Mouse (Mus musculus): ENCODE data around the gene Dennd6a. TPM values are rescaled to one million over a fixed set of nuclear protein-coding genes. Genes with fewer than 3 reads are reported as not detected.

The Dennd6a gene
- polyA plus RNA-seq, 1 experiment = 8.8 TPM

DNA sequence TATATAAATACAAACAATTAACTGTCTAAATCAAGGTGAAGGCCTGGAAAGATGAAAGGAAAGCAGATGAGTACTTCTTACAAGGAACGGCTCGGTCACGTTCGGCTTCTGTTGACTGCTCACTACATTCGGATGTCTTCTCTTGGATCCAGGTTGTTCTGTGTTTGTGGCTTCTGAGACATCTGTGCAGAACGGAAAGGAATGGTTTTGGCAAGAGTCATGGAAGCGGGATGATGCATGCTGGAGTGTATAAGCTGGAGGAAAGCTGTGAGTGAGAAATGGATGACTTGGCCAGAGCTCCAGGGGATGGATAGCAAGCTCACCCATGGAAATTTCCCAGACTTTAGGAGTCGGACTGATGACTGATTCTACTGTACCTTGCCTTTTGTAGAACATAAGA is 22.9 kb upstream of the Dennd6a start:
- WGBS = 97% methylated on average over 8 of the region's 8 CpGs
- H3K27me3 ChIP-seq (ENCODE audit: control insufficient read depth, insufficient read depth, low read length) = no peaks in the 10 kb centered on the region
- H3K36me3 ChIP-seq (ENCODE audit: control insufficient read depth, insufficient read depth, low read length) = no peaks in the 10 kb centered on the region
- no peaks in the 10 kb centered on the region for H3K4me1 ChIP-seq (ENCODE audit: control insufficient read depth, insufficient read depth, insufficient read length)
- no peak overlapping the region for H3K27ac ChIP-seq (ENCODE audit: insufficient read depth, low read length)
- no peak for TF ChIP-seq CTCF (IDR thresholded peaks at IDR 0.05; ENCODE audit: extremely low read depth, insufficient read depth, insufficient read length, insufficient replicate concordance)
- TF ChIP-seq POLR2A (IDR thresholded peaks at IDR 0.05; ENCODE audit: low read depth, low read length) = no peak
- no peak for DNase-seq (ENCODE audit: low read depth in 1 of 2, low spot score in 2 of 2)
- no peak overlapping the region for H3K4me3 ChIP-seq (ENCODE audit: extremely low read depth, insufficient read depth, insufficient read length)

DNA sequence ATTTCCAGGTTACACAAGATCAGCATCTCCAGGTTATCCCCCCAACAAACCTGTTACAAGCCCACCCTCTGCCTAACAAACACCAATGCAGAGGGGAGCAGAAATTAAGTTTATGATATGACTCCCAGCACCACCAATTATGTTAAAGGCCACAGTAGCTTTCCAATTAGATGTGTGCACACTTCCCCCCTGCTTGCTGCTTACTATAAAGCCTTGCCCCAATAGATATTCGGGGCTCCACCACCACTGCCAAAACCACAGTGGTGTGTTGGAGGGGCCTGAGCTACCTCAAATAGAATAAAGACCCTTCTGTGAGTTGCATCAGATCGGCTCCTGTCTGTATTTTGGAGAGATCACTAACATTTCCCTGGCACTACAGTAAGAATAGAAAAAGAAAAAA is 21.2 kb upstream of the Dennd6a start:
- DNase-seq (ENCODE audit: low read depth in 1 of 2, low spot score in 2 of 2) = no peak
- Histone ChIP-seq H3K4me1 (ENCODE audit: control insufficient read depth, insufficient read depth, insufficient read length) (no peaks in the 10 kb centered on the region), H3K4me3 (ENCODE audit: extremely low read depth, insufficient read depth, insufficient read length) (no peak overlapping the region), H3K27me3 (ENCODE audit: control insufficient read depth, insufficient read depth, low read length) (no peaks in the 10 kb centered on the region), H3K36me3 (ENCODE audit: control insufficient read depth, insufficient read depth, low read length) (no peaks in the 10 kb centered on the region), H3K27ac (ENCODE audit: insufficient read depth, low read length) (no peak overlapping the region)
- WGBS = 66% methylated on average over 2 of the region's 2 CpGs
- TF ChIP-seq CTCF (IDR thresholded peaks at IDR 0.05; ENCODE audit: extremely low read depth, insufficient read depth, insufficient read length, insufficient replicate concordance) (no peak), POLR2A (IDR thresholded peaks at IDR 0.05; ENCODE audit: low read depth, low read length) (no peak)

DNA sequence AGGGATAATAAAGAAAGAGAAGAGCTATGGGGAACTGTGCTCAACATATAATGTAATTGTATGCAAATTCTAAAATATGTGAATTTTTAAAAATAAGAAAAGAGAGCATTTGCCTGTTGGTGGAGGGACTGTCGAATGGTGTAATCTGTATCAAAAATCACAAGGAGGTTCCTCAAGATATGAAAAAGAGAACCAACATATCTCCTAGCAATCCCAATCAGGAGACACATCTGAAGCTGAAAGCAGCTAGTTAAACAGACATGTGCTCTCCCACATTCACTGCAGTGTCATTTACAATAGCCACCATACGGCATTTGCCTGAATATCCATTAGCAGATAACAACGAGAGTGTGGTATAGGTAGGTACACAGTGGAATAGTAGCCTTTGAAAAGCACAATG is 20.8 kb upstream of the Dennd6a start:
- TF ChIP-seq CTCF (IDR thresholded peaks at IDR 0.05; ENCODE audit: extremely low read depth, insufficient read depth, insufficient read length, insufficient replicate concordance) (no peak), POLR2A (IDR thresholded peaks at IDR 0.05; ENCODE audit: low read depth, low read length) (no peak)
- no peaks in the 10 kb centered on the region for H3K27me3 ChIP-seq (ENCODE audit: control insufficient read depth, insufficient read depth, low read length)
- no peak for DNase-seq (ENCODE audit: low read depth in 1 of 2, low spot score in 2 of 2)
- no peaks in the 10 kb centered on the region for H3K4me1 ChIP-seq (ENCODE audit: control insufficient read depth, insufficient read depth, insufficient read length)
- no peaks in the 10 kb centered on the region for H3K36me3 ChIP-seq (ENCODE audit: control insufficient read depth, insufficient read depth, low read length)
- 71% methylated on average over 3 of the region's 3 CpGs for WGBS
- no peak overlapping the region for H3K4me3 ChIP-seq (ENCODE audit: extremely low read depth, insufficient read depth, insufficient read length)
- no peak overlapping the region for H3K27ac ChIP-seq (ENCODE audit: insufficient read depth, low read length)

DNA sequence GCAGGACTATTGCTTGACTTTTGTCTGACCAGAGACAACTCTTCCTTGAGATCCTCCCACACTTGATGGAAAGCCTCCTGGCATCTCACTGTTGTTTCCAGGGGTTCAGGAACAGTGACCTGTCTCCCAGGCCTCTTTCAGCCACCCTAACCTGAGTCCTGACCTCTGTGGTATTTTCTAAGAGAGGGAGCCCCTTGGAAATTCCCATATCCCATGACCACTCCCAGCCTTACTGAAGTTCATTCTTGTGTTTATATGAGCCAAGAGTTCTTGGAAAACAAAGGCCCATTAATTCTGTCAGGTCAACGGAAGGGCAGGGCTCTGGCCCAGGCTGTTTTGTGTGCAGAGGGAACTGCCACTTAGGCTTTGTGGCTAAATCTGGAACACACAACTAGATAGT is 16.1 kb upstream of the Dennd6a start:
- TF ChIP-seq POLR2A (IDR thresholded peaks at IDR 0.05; ENCODE audit: low read depth, low read length) = no peak
- no peak for TF ChIP-seq CTCF (IDR thresholded peaks at IDR 0.05; ENCODE audit: extremely low read depth, insufficient read depth, insufficient read length, insufficient replicate concordance)
- WGBS = 94% methylated on average over 1 of the region's 1 CpGs
- Histone ChIP-seq H3K4me1 (ENCODE audit: control insufficient read depth, insufficient read depth, insufficient read length) (0 out of 2 replicates have a peak, but pooled peaks cover 2% of the 10 kb centered on the region), H3K4me3 (ENCODE audit: extremely low read depth, insufficient read depth, insufficient read length) (no peak overlapping the region), H3K36me3 (ENCODE audit: control insufficient read depth, insufficient read depth, low read length) (no peaks in the 10 kb centered on the region), H3K27ac (ENCODE audit: insufficient read depth, low read length) (no peak overlapping the region), H3K27me3 (ENCODE audit: control insufficient read depth, insufficient read depth, low read length) (no peaks in the 10 kb centered on the region)
- no peak for DNase-seq (ENCODE audit: low read depth in 1 of 2, low spot score in 2 of 2)

DNA sequence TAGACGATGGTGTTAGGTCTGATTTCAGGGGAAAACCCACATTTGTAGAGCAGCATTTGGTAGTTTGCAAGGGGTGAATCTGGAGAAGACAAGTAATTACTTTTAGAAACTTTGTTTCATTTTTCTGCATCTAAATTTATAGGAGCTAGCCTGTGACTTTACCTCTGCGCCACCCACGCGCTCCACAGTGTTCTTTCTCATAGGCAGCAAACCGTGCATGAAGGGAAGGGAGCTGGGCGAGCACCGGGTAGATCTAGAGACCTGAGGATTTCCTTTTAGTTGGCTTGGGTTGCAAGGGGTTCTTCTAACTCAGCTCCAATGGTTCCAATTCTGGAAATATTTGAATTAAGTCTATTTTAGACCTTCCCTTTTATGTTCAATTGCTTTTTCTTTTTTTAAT is 15.1 kb upstream of the Dennd6a start:
- no peak overlapping the region for H3K27ac ChIP-seq (ENCODE audit: insufficient read depth, low read length)
- TF ChIP-seq POLR2A (IDR thresholded peaks at IDR 0.05; ENCODE audit: low read depth, low read length) = no peak
- no peak for TF ChIP-seq CTCF (IDR thresholded peaks at IDR 0.05; ENCODE audit: extremely low read depth, insufficient read depth, insufficient read length, insufficient replicate concordance)
- no peak overlapping the region for H3K4me3 ChIP-seq (ENCODE audit: extremely low read depth, insufficient read depth, insufficient read length)
- no peaks in the 10 kb centered on the region for H3K27me3 ChIP-seq (ENCODE audit: control insufficient read depth, insufficient read depth, low read length)
- 84% methylated on average over 7 of the region's 7 CpGs for WGBS
- 0 out of 2 replicates have a peak, but pooled peaks cover 2% of the 10 kb centered on the region for H3K4me1 ChIP-seq (ENCODE audit: control insufficient read depth, insufficient read depth, insufficient read length)
- no peaks in the 10 kb centered on the region for H3K36me3 ChIP-seq (ENCODE audit: control insufficient read depth, insufficient read depth, low read length)
- no peak for DNase-seq (ENCODE audit: low read depth in 1 of 2, low spot score in 2 of 2)

DNA sequence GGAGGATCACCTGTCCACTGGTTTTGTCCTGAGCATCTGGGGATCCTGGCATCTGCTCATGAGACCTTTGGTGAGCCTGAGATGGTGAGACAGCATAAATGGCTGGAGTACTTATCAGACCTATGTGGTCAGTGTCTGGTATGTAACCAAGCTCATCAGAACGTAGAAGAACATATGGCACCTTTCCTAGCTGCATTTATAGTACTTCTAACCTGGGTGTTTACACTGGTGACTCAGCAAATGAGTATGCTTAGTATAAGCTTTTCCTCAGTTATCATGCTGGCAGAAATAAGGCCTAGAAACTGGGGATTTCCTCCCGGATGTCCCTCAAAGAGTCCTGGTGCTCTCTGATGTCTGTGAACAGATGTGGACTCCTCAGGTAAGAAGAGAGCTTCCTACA is 11.4 kb upstream of the Dennd6a start:
- no peak for TF ChIP-seq CTCF (IDR thresholded peaks at IDR 0.05; ENCODE audit: extremely low read depth, insufficient read depth, insufficient read length, insufficient replicate concordance)
- no peak for TF ChIP-seq POLR2A (IDR thresholded peaks at IDR 0.05; ENCODE audit: low read depth, low read length)
- no peaks in the 10 kb centered on the region for H3K36me3 ChIP-seq (ENCODE audit: control insufficient read depth, insufficient read depth, low read length)
- H3K4me1 ChIP-seq (ENCODE audit: control insufficient read depth, insufficient read depth, insufficient read length) = peaks cover 7% of the 10 kb centered on the region; the same call in 1 of the 2 replicates
- H3K4me3 ChIP-seq (ENCODE audit: extremely low read depth, insufficient read depth, insufficient read length) = no peak overlapping the region
- no peak for DNase-seq (ENCODE audit: low read depth in 1 of 2, low spot score in 2 of 2)
- H3K27ac ChIP-seq (ENCODE audit: insufficient read depth, low read length) = no peak overlapping the region
- 84% methylated on average over 2 of the region's 2 CpGs for whole genome bisulfite sequencing
- no peaks in the 10 kb centered on the region for H3K27me3 ChIP-seq (ENCODE audit: control insufficient read depth, insufficient read depth, low read length)

DNA sequence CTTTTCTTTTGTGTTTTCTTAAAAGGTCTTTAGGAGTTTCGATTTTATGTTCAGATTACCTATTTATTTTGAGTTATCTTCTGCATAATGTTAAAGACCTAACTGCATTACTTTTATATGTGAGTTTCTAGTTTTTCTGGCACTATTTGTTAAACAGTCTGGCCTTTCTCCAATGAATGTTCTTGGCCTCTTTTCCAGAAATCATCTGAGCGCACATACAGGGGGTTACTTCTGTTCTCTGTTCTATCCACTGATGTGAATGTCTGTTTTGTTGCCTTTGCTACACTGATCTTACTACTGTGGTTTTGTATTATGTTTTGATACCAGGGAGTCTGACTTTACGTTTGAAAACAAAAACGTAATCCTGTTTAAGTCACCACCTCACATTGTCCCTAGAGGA is 3.8 kb upstream of the Dennd6a start:
- Histone ChIP-seq H3K27me3 (ENCODE audit: control insufficient read depth, insufficient read depth, low read length) (no peaks in the 10 kb centered on the region), H3K36me3 (ENCODE audit: control insufficient read depth, insufficient read depth, low read length) (no peaks in the 10 kb centered on the region), H3K4me3 (ENCODE audit: extremely low read depth, insufficient read depth, insufficient read length) (no peak overlapping the region), H3K27ac (ENCODE audit: insufficient read depth, low read length) (no peak overlapping the region), H3K4me1 (ENCODE audit: control insufficient read depth, insufficient read depth, insufficient read length) (peaks cover 5% of the 10 kb centered on the region; the same call in 1 of the 2 replicates)
- 66% methylated on average over 4 of the region's 4 CpGs for WGBS
- DNase-seq (ENCODE audit: low read depth in 1 of 2, low spot score in 2 of 2) = no peak
- TF ChIP-seq CTCF (IDR thresholded peaks at IDR 0.05; ENCODE audit: extremely low read depth, insufficient read depth, insufficient read length, insufficient replicate concordance) (no peak), POLR2A (IDR thresholded peaks at IDR 0.05; ENCODE audit: low read depth, low read length) (no peak)

Measured in spleen, adult 2 months (tissue).